Mouse (Mus musculus) T-cell, adult 2 months (primary cell): ENCODE results near the gene Gm17490.

Source experiments
- DNase-seq: peaks from one replicate; pipeline ENCODE4 v3.0.0; 2022; ENCODE audit warnings: low spot score

Gm17490 gene

DNA sequence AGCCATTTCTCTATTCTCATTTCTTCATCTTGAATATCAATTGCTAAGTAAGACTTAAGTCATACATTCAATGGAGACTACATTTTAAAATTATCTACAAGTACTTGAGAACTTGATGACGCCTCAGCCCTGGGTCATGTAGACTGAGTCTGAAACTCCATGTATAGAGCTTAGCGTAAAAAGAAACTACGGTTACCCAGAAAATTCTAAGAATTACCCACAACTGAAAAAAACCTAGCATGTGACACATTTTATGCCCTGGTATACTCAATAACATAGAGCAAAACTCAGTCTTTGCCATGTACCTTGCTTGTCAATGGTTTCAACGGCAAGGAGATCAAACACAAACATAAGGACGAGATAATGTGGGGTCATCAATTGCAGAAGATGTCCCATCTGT, at the start of gene Gm17490:
Gm17490 (minus strand) TSS at position 375 of the 400 bp plus-strand sequence.
- DNase-seq = no peak

DNA sequence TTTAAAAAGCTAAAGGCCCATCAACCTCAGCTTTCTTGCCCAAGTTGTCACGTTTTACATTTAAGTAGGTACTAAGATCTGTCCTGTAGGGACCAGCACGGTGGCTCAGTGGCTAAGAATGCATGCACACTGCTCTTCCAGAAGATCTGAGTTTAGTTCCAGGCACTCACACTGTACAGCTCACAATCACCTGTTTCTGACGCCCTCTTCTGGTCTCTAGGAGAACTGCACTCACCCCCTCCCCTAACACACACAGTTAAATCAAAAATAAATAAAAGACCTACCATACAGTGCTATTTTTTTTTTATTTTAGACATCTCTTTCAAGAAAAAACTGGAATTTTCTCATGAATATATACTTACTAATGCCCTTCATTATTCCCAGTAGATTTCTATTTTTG, 46.1 kb upstream of the Gm17490 start:
- peak; percentile 66 for DNase-seq

DNA sequence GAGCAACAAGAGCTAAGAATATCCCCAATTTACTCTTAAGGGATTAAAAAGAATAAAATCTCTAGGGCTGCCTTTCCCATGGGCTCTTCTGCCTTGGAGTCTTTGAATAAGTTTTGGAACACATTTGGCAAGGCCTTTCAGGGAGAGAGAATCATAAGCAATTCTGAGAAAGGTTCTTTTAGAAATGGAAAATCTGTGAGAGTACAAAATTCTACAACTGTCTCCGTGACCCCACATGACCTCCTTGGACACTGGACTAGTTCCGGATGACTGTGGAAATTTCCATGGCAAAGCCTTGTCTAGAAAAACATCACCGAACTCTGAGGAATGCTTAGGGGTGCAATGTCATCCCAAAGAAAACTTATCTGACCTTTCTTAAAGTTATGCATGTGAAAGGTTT, 39.3 kb upstream of the Gm17490 start:
- no peak for DNase-seq

DNA sequence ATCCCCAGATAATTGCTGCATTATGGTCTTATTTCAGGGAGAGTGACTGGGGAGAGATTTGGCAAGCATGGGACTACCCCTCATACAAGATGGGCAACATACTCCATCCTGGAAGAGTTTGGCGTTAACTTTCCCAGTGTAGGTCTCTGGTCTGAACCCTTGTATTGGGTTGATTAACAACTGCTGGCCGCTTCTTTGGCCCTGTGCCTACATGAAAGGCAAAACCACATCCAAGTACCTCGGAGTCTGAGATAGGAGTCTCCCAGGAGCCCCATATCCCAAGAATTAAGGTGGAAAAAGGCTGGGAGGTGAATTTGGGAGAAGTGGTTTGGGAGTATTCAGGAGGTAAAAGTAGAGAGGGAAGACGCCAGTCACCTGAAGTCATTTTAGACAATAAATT, 38.7 kb upstream of the Gm17490 start:
- DNase-seq = no peak

DNA sequence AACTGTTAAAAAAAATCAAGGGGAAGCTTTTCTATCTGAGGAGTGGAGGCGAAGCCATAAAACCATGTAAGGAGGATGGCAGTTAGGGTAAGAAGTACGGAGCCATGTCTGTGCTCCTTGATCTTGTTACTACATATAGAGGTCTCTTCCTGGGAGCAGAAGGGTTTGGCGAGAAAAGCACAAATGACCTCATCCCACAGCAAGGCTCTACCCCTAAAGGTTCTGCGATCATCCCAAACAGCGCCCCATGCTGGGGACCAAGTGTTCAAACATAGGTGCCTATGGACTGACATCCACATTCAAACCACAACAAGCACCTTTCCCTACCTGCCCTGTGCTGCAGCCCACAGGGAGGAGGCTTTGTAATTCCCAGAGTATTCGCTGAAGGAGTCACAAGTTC, 38.3 kb upstream of the Gm17490 start:
- no peak for DNase-seq

DNA sequence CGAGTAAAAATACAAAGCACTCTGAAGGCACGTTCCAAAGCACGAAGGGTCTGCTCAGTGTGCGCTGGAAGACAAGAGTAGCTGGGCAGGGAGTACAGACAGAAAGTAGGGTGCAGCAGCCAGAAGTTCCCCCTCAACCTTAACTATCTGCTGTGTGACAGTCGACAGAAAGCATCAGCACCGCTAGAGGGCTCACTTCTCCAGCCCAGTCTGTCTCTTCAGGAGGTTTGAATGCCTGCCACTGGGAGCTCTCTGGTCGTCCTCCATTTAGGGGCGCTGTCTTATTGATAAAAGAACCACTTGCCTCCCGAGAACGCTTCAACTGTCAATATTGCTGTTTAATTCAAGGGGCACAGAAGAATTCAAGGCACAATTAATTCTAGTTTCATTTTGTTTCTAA, 37.9 kb upstream of the Gm17490 start:
- DNase-seq = peak; percentile 84

DNA sequence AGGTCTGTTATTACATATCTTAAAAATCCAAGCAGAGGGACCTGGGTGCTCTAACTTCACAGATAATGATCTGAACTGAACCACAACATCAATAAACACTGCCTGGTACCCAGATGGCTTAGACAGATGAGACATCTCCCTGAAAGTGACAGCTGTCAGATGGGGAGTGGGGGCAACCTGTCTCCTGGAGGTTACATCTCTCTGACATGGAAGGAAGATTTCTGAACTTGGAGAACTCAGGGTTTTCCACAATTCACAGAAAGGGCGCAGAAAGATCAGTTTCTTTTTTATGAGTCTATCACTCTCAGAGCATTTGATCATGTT, 36.8 kb upstream of the Gm17490 start:
- DNase-seq = no peak

DNA sequence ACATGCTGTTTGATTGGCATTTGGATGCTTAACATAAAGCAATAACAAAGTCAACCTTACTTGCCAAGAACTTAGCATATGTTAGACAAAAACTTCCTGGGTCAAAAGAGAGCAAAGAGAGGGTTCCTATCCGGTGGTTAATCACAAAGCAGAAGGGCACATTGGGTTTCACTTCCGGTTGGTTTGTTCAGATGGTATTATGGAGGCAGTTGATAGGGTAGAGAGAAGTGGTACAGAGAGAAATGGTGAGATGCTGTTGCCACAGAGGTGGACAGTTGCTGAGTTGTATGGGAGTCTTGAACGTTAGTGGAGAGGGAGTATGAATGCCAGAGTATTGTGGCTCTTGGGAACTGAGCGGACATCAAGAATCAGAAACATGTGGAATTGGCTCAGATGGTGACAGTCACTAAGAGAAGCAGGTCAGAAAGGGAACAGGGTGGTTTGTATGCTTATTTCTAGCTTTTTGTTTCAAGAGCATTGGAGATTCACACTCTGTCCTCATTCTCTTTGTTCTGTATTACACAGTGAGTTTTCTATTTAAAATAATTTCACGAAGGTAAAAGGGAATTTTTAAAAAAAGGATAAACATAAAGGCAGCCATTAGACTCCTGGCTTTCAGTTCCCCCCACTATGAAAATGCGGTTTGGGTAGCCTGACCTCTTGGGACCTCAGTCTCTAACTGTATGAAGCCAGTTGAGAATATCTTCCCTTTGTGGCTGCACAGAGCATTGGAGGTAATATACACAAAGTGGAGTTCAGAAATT, 36.3 kb upstream of the Gm17490 start:
- DNase-seq = peak; percentile 19

DNA sequence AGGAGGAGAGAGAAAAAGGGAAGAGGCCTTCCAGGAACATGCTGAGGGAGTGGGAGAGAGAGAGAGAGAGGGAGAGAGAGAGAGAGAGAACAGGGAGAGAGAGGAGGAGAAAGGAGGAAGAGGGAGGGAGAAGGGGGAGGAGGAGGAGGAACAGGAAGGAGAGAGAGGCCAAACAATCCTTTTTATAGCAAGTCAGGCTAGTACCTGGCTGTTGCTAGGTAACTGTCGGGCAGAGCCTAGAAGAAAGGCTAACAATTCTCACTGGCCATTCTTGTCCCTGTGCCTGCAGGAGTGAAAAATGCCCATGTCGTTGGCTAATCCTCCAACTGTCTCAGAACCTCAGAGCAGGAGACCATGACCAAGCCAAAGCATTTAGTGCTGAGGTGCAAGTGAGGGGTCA, 33.2 kb upstream of the Gm17490 start:
- DNase-seq = no peak

DNA sequence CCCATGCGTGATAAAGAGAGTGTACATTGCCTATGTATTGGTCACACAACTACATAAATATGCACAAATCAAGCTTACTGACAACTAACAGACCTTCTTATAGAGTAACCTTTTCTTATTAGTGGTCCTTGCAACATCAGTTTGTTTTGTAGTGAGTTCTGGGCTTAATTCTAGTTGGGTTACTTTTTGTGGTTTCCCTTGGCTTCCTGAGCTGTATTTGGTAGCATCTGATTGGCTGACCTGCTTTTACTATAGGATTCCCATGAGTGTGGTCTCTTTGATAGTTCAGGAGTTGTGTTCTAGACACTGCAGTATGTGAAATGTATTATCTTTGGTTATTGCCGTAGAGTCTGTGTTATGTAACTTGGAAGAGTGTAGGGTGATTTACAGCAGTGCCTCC, 31.5 kb upstream of the Gm17490 start:
- DNase-seq = peak; percentile 41

DNA sequence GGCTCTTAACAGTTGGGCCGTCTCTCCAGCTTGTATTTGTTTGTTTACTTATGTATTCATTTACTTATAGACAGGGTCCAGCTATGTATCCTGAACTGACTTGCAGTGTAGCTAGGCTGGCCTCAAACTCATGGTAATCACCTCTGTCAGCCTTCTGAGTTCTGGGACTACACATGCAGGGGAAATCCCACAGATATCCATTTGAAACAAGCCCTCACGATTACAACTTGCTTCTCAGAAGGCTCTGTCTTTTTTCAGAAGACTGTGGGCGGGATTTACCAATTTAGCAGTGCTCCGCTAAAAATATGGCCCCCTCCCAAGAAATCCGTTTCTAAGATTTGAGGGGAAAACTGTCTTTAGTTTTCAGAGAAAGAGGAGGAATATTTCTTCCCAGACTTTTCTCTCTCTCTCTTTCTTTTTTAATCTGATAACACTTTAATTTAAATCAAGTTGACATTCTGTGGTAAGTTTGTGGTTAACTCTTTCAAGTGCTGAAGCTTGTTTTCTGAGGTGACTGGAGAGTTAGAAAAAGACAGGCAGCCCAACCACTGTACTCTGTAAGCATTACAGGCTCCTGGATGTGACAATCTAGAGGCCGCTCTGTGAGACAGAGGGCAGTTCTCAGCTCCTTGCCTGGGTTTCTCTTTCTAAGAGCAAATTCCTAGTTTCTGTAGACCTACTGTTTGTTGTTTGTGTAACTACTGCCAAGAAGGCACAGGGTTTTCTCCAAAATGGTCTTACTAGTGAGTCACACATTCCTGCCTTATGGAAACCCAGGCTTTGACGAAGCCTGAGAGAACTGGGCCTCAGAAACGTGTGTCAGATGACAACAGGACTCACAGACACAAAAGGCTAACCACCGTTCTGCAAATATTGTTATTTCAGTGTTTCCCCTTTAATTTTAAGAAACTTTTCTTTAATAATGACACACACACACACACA, 29.2 kb upstream of the Gm17490 start:
- DNase-seq = peak; percentile 50

DNA sequence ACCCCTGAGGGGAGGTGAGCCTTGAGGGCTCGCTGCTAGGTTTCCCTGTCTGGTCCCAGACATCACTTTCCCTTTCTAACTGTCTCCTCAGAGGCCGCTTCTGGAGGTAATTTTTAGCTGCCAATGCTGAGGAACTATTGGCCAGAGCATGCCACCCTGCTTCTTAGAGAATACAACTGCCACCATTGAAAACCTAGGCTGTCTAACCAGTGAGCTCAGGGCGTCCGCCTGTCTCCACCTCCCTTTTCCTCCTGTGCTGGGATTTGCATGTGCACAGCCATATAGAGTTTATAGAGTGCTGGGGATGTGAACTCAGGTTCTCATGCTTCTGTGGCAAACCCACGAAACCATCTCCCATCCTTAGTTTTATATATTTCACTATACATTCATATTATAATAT, 27.7 kb upstream of the Gm17490 start:
- DNase-seq = no peak

DNA sequence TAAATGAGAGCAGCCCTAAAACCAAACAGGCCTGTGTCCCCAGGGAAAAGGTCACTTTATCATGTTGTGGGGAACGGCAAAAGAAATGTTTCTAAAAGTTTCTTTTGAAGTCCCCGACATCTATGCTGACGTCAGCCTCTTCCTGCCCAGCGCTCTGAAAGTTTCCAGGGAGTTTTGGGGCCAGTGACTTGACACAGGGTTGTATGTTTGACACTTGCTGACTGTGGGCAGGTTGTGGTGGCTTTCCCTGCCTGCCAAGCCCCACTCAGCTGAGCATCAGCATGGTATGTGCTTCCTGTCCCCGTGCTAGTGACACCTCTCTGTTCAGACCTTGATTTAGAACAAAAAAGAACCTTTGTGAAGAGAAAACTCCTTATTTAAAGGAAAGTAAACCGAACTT, 27.3 kb upstream of the Gm17490 start:
- DNase-seq = peak; percentile 94

DNA sequence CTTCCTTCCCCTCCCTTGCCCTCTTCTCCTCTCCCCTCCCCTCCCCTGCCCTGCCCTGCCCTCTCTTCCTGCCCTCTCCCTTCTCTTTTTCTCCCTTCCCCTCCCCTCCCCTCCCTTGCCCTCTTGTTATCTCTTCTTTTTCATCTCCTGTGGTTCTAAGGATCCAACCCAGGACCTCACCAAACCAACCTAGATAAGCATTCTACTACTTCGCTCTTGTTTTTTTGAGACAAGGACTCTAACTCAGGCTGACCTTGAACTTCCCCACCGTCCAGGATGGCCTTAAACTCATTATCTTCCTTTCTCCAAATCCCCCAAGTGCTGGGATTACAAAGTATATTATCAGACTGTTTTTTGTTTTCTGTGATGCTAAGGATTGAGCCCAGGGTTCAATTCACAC, 26.7 kb upstream of the Gm17490 start:
- DNase-seq = peak; percentile 18

DNA sequence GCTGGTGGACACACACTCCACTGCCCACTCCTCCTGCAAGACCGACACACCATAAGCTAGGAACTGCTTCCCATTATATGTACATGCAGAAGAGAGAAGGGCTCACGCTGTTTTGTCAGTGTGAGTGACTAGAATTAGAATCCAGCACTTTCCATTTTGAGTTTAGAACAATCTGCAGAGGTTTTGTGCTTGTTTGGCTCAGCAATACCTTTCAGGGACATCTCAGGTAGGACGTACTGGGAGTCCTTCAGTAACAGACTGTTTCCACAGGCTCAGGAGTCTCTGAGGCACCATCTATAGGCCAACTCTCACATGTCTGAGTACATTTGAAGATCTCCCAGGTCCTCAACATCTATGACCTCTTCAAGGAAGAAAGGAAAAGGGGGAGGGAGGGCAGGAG, 26.1 kb upstream of the Gm17490 start:
- DNase-seq = no peak

DNA sequence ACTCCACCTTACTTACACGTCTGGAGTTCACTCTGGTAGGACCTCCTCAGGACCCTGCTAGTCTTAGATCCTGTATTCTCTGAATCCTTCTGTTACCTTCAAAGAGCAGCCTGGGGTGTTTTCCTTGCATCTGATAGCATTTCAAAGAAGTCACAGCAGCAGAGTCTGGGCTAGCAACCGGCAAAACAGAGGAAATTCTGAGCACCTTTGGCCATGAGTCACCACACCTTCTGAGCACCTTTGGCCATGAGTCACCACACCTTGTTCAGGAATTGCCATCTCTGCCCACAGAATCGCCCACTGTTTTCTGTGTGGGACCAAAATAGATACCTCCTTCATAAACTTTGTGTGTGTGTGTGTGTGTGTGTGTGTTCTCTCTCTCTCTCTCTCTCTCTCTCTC, 25.4 kb upstream of the Gm17490 start:
- DNase-seq = peak; percentile 23

DNA sequence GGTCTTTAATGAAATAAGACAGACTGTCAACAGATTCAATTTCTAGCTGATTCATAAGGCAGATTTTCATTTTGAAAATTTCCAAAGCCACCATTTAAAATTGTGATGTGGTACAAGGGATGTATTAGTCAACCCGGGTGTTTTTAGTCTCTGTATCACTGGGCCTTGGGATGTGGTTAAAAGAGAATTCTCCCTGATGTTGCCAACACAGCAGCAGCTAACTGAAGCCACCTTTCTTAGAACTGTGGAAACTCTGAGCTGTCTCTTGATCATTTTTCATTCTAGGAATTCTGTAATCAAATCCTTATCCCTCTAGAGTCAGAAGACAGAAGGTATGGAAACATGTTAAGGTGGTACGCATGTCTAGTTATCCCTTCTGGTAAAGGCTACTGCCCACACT, 19.2 kb upstream of the Gm17490 start:
- no peak for DNase-seq

DNA sequence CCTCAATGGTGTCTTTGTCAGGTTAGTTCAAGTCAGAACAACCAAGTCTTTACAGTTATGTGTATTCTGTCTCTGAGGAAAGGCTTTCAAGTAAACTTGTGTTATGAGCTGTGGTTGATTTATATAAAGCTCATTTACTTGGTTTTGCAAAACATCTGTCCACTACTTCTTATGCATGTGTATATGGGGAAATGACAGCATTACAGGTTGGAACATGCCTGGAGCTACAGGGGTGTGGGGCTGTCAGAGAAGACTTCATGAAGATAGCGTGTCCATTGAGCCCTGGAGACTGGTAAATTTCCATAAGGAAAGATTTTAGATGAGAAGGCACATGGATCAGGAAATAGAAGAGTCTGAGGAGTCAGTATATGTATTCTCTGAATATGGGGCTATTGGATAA, 18.0 kb upstream of the Gm17490 start:
- DNase-seq = no peak

DNA sequence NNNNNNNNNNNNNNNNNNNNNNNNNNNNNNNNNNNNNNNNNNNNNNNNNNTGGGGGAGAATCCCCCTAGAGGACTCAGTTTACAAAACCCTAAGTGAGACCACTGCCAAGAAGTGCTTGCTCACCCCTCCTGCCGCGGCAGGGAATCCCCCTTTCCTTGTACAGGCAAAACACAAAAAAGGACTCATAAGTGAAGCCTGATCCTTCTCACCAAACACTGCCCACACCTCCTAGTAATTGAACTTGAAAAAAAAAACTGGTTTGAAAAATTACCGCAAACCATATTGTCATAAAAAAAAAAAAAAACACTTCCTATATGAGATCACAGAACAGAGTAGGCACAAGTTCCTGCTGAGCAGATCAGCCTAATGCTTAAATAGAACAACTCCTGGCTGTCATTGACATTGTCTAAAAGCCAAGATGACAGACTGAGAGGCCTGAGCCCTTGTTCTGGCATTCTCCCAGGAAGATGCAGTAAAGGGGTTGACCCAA, 16.4 kb upstream of the Gm17490 start, which contains the start of gene Il2ra:
Il2ra (plus strand) TSS at position 357 of the 491 bp plus-strand sequence.
- DNase-seq = peak; percentile 49

DNA sequence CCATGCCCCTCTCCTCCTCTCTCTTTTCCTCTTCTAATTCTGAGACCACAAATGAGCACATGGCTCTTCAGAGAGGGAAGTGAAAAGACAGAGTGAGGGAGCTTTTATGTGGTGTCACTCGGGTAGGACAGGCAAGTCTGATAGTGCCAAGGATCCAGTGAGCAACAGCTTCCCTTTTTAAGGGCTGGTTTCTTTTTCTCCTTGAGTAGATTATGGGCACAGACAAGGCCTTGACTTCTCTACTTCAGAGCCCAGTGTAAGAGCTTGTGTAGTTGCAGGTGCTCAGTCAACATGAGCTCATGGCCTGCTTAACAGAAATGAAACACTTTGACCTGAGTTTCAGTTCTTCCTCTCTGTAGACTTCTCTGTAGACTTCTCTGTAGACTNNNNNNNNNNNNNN, 11.1 kb upstream of the Gm17490 start:
- DNase-seq = peak; percentile 45

DNA sequence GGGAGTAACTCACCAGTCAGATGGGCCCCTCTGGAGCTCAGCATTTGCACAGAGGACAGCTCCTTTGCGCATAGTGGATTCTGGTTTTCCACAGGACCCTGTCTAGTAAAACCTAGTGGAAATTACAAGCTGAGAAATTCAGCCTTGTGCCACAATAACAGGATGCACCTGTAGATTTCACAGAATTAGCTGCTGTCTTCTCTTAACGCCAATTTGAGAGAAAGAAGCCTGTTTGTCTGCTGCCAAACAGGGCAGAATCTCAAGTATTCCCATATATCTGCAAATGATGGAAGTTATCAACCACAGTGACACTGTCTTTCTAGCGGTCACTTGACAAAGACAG, 10.0 kb upstream of the Gm17490 start:
- peak; percentile 51 for DNase-seq

DNA sequence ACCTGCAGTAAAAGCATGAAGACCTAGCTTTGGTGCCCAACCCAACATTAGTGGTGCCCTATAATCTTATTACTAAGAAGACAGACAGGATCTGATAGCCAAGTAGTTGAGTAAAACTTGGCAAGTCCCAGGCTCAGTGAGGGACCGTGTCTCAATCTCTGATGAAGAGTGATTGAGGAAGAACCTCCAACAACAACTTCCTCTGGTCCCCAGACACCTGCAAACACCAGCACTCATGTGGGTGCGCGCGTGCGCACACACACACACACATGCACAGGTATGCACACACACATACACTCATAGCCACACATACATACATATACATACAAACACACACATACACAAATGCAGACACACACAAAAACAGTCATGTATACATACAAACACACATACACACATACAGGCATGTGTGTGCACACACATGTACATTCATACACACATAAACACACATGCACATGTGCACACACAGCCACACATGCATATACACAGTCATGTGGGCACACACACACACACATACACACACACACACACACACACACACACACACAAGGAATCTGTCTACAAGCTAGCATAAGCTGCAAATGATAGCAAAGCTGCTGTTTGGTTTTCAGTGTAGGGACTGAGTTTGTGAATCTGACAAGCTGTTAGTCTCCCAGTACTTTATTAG, 9.5 kb upstream of the Gm17490 start:
- no peak for DNase-seq

DNA sequence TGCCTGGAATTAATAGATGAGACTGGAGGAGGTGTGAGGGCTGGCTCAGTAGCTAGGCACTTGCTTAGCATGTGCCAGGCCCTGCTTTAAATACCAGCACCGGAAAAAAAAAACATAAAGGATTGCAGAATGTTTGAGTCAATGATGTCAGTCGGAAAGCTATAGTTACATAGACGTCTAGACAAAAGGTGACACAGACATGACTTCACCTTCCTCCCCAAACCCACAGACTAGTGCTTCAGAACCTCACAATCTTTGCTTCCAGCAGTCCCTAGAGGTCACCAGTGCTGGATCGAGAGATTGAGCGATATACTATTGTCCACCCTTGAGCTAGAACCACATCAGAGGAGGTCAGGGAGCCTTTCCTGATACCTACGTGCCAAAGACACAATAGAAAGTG, 9.0 kb upstream of the Gm17490 start:
- no peak for DNase-seq
